Mouse (Mus musculus): ENCODE data around the gene Lmx1b. TPM values are rescaled to one million over a fixed set of nuclear protein-coding genes. Genes with fewer than 3 reads are reported as not detected.
A peak's percentile ranks its signal among the peaks of the same experiment; 100 is the strongest.

The Lmx1b gene
- total RNA-seq, 2 experiments from 2014 or later = 0.10 to 0.41 TPM

DNA sequence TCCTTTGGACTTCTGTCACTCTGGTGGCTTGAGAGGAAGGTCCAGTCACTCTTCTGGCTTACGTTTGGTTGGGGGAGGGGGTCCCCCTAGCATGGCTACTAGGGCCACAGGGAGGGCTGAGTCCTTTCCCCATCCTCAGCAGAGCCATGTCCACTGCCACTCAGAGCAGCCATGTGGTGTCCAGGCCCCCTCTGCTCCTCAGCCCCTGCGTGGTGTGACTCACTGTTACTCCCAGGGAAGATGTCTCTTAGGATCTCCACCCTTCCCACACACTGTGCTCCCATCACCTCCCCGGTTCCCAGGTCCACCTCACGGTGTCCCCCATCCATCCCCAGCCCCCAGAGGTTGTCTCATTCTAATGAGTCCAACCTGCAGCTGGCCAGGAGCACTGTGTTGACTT lies 24.4 kb upstream of the Lmx1b start:
- no peak overlapping the region for H3K4me3 ChIP-seq
- TF ChIP-seq CTCF (conservative IDR thresholded peaks at IDR 0.05) = no peak
- H3K27ac ChIP-seq = no peak overlapping the region
- no peak for DNase-seq (ENCODE audit: low spot score in 2 of 2)

DNA sequence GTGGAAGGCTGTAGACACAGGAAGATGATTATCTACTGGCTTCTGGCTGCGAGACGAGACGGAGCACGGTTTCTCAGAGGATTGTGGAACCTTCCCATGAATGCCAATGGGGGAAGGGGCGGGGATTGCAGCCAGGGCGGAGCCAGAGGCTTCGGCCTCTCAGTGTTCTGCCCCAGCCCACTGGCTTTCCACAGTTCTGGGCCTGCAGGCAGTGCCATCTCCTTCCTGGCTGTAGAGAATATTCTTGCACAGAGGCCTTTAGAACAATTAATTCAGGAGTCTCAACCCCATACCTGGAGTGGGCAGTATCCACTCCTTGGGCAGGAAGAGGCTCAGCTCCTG lies 18.9 kb upstream of the Lmx1b start:
- no peak for DNase-seq (ENCODE audit: low spot score in 2 of 2)
- H3K4me3 ChIP-seq = no peak overlapping the region
- no peak for TF ChIP-seq CTCF (conservative IDR thresholded peaks at IDR 0.05)
- H3K27ac ChIP-seq = no peak overlapping the region

DNA sequence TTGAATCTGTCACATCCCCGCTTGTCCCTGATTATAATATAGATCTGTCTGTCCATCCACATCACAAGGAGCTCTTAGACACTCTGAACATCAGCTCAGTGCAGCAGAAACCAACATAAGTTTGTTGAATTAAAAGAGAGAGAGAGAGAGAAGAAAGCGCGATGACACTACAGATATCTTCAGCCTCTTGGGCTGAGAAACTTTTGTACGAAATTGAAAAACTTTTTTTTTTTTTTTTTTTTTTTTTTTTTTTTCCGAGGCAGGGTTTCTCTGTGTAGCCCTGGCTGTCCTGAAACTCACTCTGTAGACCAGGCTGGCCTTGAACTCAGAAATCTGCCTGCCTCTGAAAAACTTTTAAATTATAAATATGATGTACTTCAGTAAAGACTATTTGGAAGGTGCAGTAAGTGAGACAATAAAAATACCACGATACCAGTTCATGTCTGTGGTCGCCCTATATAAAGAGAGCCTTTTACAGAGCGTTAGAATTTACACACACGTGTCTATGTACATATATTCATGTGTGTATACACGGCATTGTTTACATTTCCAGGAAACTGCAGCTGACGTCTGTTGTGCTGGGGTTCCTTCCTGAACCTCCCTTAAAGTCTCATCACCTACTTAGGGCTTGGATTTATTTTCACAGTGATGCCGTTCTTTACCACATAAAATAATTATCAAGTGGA lies 18.4 kb upstream of the Lmx1b start:
- no peak for DNase-seq (ENCODE audit: low spot score in 2 of 2)
- no peak for TF ChIP-seq CTCF (conservative IDR thresholded peaks at IDR 0.05)
- Histone ChIP-seq H3K4me3 (no peak overlapping the region), H3K27ac (no peak overlapping the region)

DNA sequence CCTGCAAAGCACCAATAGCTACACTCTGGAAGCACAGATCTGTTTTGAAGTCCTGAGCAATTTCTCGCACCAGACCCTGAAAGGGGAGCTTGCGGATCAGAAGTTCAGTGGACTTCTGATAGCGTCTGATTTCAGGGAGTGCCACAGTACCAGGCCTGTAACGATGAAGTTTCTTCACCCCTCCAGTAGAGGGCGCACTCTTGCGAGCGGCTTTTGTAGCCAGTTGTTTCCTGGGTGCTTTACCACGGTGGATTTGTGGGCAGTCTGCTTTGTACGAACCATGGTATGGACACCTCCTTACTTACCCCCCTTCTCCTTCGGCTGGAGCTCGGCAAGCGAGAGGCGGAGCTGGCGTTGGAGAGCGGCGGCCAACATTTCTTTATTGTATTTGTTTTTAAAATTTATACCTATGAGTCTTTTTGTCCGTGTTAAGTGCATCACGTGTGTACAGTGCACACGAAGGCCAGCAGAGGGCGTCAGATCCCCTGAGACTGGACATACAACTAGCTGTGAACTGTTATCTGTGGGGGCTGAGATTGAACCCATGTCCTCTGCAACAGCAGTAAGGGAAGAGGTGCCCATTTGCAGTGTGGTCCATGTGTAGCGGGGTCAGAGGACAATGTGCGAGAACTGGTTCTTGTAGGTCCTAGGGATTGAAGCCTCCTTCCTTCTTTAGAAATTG lies 12.3 kb upstream of the Lmx1b start:
- Histone ChIP-seq H3K27ac (no peak overlapping the region), H3K4me3 (no peak overlapping the region)
- peak; percentile 65 for TF ChIP-seq CTCF (conservative IDR thresholded peaks at IDR 0.05)
- no peak for DNase-seq (ENCODE audit: low spot score in 2 of 2)

DNA sequence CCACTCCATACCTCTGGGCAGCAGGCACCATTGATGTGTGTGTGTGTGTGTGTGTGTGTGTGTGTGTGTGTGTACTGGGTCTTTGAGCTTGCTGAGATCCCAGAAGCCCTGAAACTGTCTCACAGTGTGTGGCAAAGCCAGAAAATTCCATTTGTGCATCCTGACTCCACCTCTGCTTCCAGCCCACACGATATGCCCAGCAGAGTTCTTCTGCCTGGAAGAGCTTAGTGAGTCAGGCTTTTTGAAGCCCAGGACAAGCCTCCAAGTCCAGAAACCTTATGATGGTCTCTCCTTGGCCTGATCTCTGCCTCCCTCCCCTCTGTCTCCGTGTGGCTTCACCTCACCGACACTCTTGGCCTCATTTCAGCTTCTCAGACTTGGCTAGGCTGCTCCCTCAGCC lies 9.1 kb upstream of the Lmx1b start:
- DNase-seq (ENCODE audit: low spot score in 2 of 2) = no peak
- H3K27ac ChIP-seq = no peak overlapping the region
- no peak overlapping the region for H3K4me3 ChIP-seq
- TF ChIP-seq CTCF (conservative IDR thresholded peaks at IDR 0.05) = no peak

DNA sequence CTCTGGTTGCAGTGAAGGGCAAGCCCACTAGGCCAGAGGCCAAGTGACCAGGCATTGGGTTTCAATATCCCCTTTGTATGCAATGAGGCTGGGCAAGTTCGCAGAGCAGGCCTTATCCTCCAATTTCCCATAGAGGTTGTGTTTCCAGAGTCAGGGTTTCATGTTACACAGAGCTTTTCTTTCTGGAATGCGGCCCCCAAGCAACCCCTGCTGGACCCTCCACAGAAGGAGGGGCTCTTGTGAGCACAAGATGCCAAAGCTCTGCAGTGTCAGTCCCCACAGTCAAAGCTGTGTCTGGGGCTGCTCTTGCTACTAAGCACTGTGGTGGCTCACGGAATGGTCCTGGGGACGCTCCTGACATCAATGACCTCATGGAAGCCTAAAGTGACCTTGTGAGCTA lies 8.6 kb upstream of the Lmx1b start:
- H3K4me3 ChIP-seq = no peak overlapping the region
- no peak for DNase-seq (ENCODE audit: low spot score in 2 of 2)
- H3K27ac ChIP-seq = no peak overlapping the region
- TF ChIP-seq CTCF (conservative IDR thresholded peaks at IDR 0.05) = no peak

DNA sequence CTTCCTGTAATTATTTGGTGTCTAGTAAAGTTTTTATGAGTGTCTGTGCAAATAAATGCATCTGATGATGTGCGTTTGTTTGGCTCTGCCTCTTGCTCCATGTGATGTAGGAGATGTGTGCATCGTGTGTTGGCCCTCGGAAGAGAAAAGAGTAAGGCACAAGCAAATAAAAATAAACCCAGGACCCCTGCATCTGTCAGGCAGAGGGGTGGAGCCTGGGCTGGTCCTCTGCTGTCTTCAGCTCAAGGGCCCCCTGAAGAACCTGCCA lies 5.9 kb upstream of the Lmx1b start:
- Histone ChIP-seq H3K27ac (no peak overlapping the region), H3K4me3 (no peak overlapping the region)
- no peak for TF ChIP-seq CTCF (conservative IDR thresholded peaks at IDR 0.05)
- DNase-seq (ENCODE audit: low spot score in 2 of 2) = no peak

DNA sequence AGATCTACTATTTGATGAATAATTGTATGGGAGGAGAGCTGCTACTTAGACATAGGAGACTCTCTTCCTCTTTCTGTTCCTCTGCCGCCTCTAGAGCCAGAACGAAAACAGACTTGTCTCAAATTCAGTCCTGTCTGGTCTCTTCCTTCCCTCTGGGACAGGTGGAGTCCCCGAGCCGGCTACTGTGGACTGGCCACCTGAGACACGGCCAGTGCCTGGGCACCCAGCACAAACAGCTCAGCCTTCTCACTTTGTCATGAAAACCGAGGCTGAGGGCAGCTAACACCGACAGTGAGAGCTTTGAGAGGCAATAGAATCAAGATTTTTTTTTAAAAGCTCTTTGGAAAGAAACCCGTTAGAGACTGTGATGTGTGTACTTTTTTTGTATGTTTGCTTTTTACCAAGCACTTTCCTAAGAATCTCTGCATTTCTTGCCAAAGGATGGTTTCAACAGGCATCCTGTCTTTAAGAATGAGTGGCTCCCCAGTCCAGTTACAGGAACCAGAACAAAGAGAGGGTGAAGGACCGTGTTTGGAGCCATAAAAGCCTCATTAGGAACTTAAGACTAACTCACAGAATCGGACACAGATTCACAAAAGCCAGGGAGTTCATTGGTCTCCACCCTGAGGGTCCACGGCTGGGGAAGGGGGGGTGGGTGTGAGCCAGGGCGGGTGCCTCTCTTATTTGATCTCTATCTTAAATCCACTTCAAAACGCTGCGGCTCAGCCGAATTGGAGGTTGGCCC lies 5.4 kb upstream of the Lmx1b start:
- Histone ChIP-seq H3K4me3 (no peak overlapping the region), H3K27ac (no peak overlapping the region)
- no peak for TF ChIP-seq CTCF (conservative IDR thresholded peaks at IDR 0.05)
- no peak for DNase-seq (ENCODE audit: low spot score in 2 of 2)

DNA sequence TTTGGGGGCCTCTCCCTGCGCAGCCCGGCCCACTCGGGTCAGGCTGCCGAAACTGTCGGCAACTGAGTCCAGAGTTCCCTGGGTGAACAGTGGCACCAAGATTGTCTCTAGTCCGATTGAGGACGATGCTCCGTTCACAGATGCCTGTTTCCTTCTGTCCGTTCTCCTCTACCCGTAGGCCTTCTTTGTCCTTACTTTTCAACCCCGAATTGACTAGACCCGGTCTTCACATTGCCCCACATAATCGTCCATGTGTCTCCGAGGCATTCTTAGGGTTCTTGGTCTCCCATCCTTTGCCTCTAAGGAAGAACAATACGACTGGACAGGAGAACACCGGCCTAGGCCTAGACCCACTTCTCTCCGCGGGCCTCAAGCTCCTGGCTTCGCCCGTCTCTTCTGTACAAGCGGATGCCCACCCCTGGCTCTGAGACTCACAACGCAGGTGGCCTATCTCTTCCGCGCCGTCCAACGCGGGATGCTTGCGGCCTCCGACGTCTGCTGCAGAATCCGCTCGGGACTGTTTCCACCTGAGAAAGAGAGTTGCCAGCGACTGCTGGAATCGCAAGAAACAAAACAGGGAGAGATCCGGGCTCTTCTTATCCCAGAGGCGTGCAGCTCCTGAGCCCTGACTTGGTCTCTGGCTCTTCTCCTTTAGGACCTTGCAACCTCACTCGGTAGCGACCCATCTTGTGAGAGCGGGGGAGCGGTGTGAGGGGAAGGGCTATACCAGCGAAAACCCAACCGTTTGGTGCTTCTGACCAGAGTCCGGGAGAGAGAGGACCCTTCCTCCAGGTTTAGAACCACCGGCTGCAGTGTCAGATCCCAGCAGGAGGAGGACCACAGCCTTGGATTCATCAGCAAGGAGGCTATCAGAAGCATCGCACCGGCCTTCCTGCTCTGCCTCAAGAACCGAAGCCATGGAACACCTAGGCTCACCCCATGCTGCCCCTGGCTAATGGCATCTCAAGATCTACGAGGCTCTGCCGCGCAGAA lies 3.7 kb upstream of the Lmx1b start:
- no peak overlapping the region for H3K27ac ChIP-seq
- H3K4me3 ChIP-seq = no peak overlapping the region
- TF ChIP-seq CTCF (conservative IDR thresholded peaks at IDR 0.05) = no peak
- no peak for DNase-seq (ENCODE audit: low spot score in 2 of 2)

DNA sequence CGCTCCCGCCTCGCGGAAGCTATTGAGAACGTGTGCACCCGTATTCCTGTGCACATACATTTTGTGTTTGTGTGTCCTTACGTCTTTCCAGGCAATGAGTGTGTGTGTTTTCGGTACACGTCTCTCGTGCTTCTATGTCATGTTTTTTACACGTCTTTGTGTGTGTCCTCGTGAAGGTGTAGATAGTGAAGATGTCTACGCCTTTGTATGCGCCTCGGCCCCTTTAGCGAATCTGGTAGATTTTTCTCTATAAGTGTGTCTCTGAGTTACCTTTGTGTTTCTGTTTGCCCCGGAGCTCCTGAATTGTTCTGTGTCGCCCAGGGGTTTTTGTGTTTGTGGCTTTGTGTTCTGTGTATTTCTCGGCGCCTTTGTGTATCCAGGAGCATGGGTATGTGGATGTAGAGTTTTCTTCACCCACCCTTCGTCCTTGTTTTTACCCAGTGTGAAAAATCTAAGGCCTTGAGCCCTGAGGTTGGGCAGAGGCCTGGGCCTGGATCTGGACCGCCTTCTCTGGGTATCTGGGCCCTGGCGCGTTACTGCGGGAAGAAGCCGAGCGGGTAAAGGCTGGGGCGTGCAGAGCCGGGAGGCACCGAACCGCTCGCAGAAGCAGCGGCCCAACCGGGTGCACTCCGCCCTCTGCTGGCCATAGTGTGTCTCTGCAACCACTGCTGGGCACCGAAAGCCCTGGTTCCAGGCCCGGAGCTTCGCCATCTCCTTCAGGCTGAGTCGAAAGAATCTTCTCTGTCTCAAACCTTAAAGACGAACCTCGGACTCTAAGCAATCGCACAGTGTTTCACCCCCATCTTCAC lies 2.5 kb upstream of the Lmx1b start:
- DNase-seq (ENCODE audit: low spot score in 2 of 2) = peak; percentile 31 to 81

DNA sequence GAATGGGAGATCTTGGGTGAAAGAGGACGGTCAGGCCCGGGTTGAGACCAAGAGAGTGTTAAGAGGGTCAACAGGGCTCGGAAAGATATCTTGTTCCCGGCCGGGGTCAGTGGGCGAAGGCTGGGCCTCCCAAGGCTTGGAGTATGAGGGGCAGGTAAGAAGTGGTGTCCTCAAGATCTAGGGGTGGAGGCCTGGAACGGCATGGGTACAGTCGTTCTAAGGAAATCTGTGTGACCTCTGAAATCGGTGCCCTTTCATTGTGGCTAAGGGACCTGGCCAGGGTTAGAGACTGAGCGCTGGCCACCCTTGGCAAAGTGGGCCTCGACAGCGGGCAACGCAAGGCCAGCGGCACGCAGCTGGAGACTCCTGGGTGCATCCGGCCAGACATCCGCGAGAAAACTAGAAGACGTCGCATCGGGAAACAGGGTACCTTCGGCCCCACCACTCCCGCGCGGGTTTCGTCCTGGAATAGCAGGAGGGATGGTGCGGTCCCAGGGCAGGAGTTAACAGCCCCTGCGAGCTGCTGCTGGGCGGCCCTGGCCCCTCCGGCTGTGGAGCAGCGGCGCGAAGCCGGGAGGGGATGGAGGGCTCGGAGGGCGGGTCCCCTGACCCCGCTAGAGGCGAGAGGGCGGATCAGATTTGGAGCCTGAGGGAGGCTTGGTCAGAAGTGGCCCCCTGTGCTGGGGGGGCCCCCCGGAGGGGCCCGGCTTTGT lies 1.7 kb upstream of the Lmx1b start:
- no peak overlapping the region for H3K27ac ChIP-seq
- no peak for DNase-seq (ENCODE audit: low spot score in 2 of 2)
- H3K4me3 ChIP-seq = no peak overlapping the region
- no peak for TF ChIP-seq CTCF (conservative IDR thresholded peaks at IDR 0.05)

More for the DNA sequence above, 2.5 kb upstream of the Lmx1b start:
- no peak overlapping the region for H3K27ac ChIP-seq
- no peak overlapping the region for H3K4me3 ChIP-seq
- peak; percentile 98 for TF ChIP-seq CTCF (conservative IDR thresholded peaks at IDR 0.05)
